28 mouse cellular contexts compared by ENCODE assay signal in the genomic region with DNA sequence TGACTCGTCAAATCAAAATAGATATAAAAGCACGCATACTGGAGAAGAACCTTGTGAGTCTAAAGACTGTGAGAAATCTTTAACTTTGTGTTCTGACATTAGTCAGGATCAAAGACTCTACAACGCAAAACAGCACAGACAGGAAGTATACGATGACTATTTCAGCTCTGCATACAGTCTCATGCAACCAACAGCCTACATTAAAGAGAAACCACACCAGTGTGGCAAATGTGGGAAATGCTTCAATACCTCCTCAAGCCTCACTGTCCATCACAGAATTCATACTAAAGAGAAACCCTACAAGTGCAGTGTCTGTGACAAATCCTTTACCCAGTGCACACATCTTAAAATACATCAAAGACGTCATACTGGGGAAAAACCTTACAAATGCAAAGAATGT. TPM values are rescaled to one million over a fixed set of nuclear protein-coding genes. Genes with fewer than 3 reads are reported as not detected.
DNase-seq lines count a peak whose midpoint lies in the region; ATAC-seq and TF ChIP-seq lines count a peak whose summit lies in the region.
"Had no signal": no experiment of that assay in that cellular context is flagged by ENCODE, and none has a peak within 500 bp of the region (broad histone marks: within the 10 kb centered on the region; RNA-seq: fewer than 3 reads in every experiment).

No protein-coding gene starts in this region.

- no peak overlapping the region for H3K4me3 ChIP-seq in hindbrain, embryonic 10.5 days
- H3K4me3 ChIP-seq: embryonic facial prominence, embryonic 12.5 days; heart, embryonic 10.5 days; heart, embryonic 15.5 days; hindbrain, embryonic 12.5 days; liver, embryonic 13.5 days; midbrain, embryonic 15.5 days; neural tube, embryonic 13.5 days had no signal

- no peaks in the 10 kb centered on the region for H3K9me3 ChIP-seq in hindbrain, embryonic 10.5 days
- H3K9me3 ChIP-seq: embryonic facial prominence, embryonic 12.5 days; heart, embryonic 10.5 days; heart, embryonic 15.5 days; hindbrain, embryonic 12.5 days; liver, embryonic 13.5 days; midbrain, embryonic 15.5 days; neural tube, embryonic 13.5 days had no signal

- intact Hi-C loops in left cerebral cortex, postnatal 25 days (cut with DNase I), result no loop called here

- no peak for TF ChIP-seq CTCF in Patski (IDR thresholded peaks at IDR 0.05)

- CTCF ChIA-PET in Patski (lab: Charles Lee), result no interaction called here

- DNase-seq in CD4-positive helper T cell, adult 2 months (ENCODE audit: low read depth, low spot score), result peak; percentile 84
- peak; percentile 24 for DNase-seq in Patski (ENCODE audit: low read depth, low spot score)
- DNase-seq in left cerebral cortex, postnatal 25 days (ENCODE audit: low spot score in 2 of 2), result no peak
- no peak for DNase-seq in cerebellum, postnatal 10 days
- DNase-seq in hindbrain, embryonic 10.5 days (ENCODE audit: low spot score), result no peak
- DNase-seq: adrenal gland, postnatal 14 days; cerebellum, adult 11 months; cerebellum, adult 9-10 months; embryo, embryonic 11 days; gastrocnemius, postnatal 25 days; heart, adult 11 months; kidney, adult 11 months; kidney, postnatal 14 days; left cerebral cortex, postnatal 4 days; liver, embryonic 13.5 days; lung, adult 18-20 months; lung, postnatal 10 days; thymus, postnatal 14 days had no signal

- POLR2A ChIA-PET in Patski (lab: Charles Lee), result no interaction called here

- ATAC-seq in Patski, result peak; percentile 84
- ATAC-seq in inflammation-experienced regulatory T-cells, adult 6 months, result peak; percentile 97
- ATAC-seq in neutrophil, adult 5-6 weeks (ENCODE audit: extremely low read depth, insufficient number of reproducible peaks, low FRiP score, poor library complexity, severe bottlenecking), result peak; percentile 82
- ATAC-seq: midbrain, embryonic 15.5 days had no signal

- no peaks in the 10 kb centered on the region for H3K4me1 ChIP-seq in hindbrain, embryonic 10.5 days (replicated peaks)
- H3K4me1 ChIP-seq: embryonic facial prominence, embryonic 12.5 days; heart, embryonic 10.5 days; heart, embryonic 15.5 days; hindbrain, embryonic 12.5 days; liver, embryonic 13.5 days; midbrain, embryonic 15.5 days; neural tube, embryonic 13.5 days had no signal

- H3K27me3 ChIP-seq in Patski, result no peaks in the 10 kb centered on the region
- no peaks in the 10 kb centered on the region for H3K27me3 ChIP-seq in hindbrain, embryonic 10.5 days (ENCODE audit: insufficient read depth, poor library complexity, severe bottlenecking)
- H3K27me3 ChIP-seq: CH12.LX; embryonic facial prominence, embryonic 12.5 days; heart, embryonic 15.5 days; hindbrain, embryonic 12.5 days; liver, embryonic 13.5 days; midbrain, embryonic 15.5 days; neural tube, embryonic 13.5 days had no signal

- in situ Hi-C loops in Patski (cut with MboI; ENCODE audit: low pct_unique_long_range_greater_than_20kb), result no loop called here

- no peak overlapping the region for H3K27ac ChIP-seq in hindbrain, embryonic 10.5 days
- H3K27ac ChIP-seq: embryonic facial prominence, embryonic 12.5 days; heart, embryonic 10.5 days; heart, embryonic 15.5 days; hindbrain, embryonic 12.5 days; liver, embryonic 13.5 days; macrophage; midbrain, embryonic 15.5 days; neural tube, embryonic 13.5 days had no signal

- peaks cover 67% of the 10 kb centered on the region for H3K36me3 ChIP-seq in hindbrain, embryonic 10.5 days

- 88% methylated on average over 5 of the region's 5 CpGs for WGBS in hindbrain, embryonic 10.5 days

RNA-seq across cellular contexts. Expression of gene Zfp51, which starts 13.4 kb away (rescaled TPM):
- polyA plus RNA-seq in Patski (2021), result 12.0 TPM
- 10 to 100 TPM; 29.4 to 41.9 (median 36.2) TPM for polyA plus RNA-seq in inflammation-experienced regulatory T-cells, adult 6 months (2017; shearing (Covaris generic))
- 19.9 and 22.0 TPM in 2 replicates for total RNA-seq in neutrophil, adult 5-6 weeks (2017)
- 1 to 10 TPM; 4.0 to 4.6 TPM for total RNA-seq in left cerebral cortex, postnatal 25 days (2021)
- 11.6 and 14.9 TPM in 2 replicates for polyA plus RNA-seq in hindbrain, embryonic 10.5 days (2016; fragmentation: Nextera tagmentation; extraction: Ambion mirVana)

RNA-seq across cellular contexts. Expression of gene Zfp53, which starts 25.2 kb away (rescaled TPM):
- 17.9 TPM for polyA plus RNA-seq in Patski (2021)
- 10 to 100 TPM; 32.9 to 41.1 (median 34.1) TPM for polyA plus RNA-seq in inflammation-experienced regulatory T-cells, adult 6 months (2017; shearing (Covaris generic))
- 38.8 and 40.4 TPM in 2 replicates for total RNA-seq in neutrophil, adult 5-6 weeks (2017)
- total RNA-seq in left cerebral cortex, postnatal 25 days (2021), result 1 to 10 TPM; 4.0 to 4.7 TPM
- 6.3 and 9.6 TPM in 2 replicates for polyA plus RNA-seq in hindbrain, embryonic 10.5 days (2016; fragmentation: Nextera tagmentation; extraction: Ambion mirVana)

RNA-seq across cellular contexts. Expression of gene Zfp54, which starts 40.5 kb away (rescaled TPM):
- 5.1 TPM for polyA plus RNA-seq in Patski (2021)
- polyA plus RNA-seq in inflammation-experienced regulatory T-cells, adult 6 months (2017; shearing (Covaris generic)), result 10 to 100 TPM in 2 of 3 experiments, 1 to 10 TPM in 1; 9.0 to 19.1 (median 12.5) TPM
- 3.8 and 5.6 TPM in 2 replicates for total RNA-seq in neutrophil, adult 5-6 weeks (2017)
- 1 to 10 TPM in 1 of 2 experiments, under 1 TPM in 1; 0.64 to 1.0 TPM for total RNA-seq in left cerebral cortex, postnatal 25 days (2021)
- 2.3 and 3.8 TPM in 2 replicates for polyA plus RNA-seq in hindbrain, embryonic 10.5 days (2016; fragmentation: Nextera tagmentation; extraction: Ambion mirVana)

Comparison
In these comparisons a context has a peak if more than half of its experiments do, and no peak if none do; other contexts are left out.
1. DNase-seq: peak in CD4-positive helper T cell, adult 2 months (single experiment) and Patski (single experiment); none in left cerebral cortex, postnatal 25 days (0 of 2), cerebellum, postnatal 10 days (0 of 2) and hindbrain, embryonic 10.5 days (single experiment).
2. Peak in every context shown above with its lines, with median percentiles within 50 percentile points of each other: ATAC-seq.